Mouse (Mus musculus) gastrocnemius, adult 2 months (tissue): ENCODE results near the gene Fam221b. TPM values are rescaled to one million over a fixed set of nuclear protein-coding genes. Genes with fewer than 3 reads are reported as not detected.
A peak's percentile ranks its signal among the peaks of the same experiment; 100 is the strongest.

Experiments used
- DNase-seq: peaks from one replicate; pipeline ENCODE4 v3.0.0; 2022
- H3K27ac ChIP-seq: fragments of 200-600 bp; 2 replicates; pipeline ENCODE4 v1.8.1; 2022; ENCODE audit warnings: mild to moderate bottlenecking
- H3K4me3 ChIP-seq: fragments of 200-600 bp; 2 replicates; pipeline ENCODE4 v1.8.1; 2022; ENCODE audit warnings: mild to moderate bottlenecking, moderate library complexity
- CTCF ChIP-seq: fragments of 200-600 bp; IDR thresholded peaks from 2 replicates; pipeline ENCODE4 v1.8.1; 2022; ENCODE audit warnings: antibody characterized with exemption, mild to moderate bottlenecking, moderate library complexity
- intact Hi-C: fragments of 180-260 bp; cut with DNase I; formaldehyde crosslinking; loops from one replicate; pipeline ENCODE4 v1.15.1; 2025
- microRNA-seq: library from miRNA; unstranded; fragments of <30 nt; microRNA quantifications from one replicate; pipeline ENCODE4 v1.2.0, GENCODE M21; 2021
- total RNA-seq, 2 experiments: library from RNA; stranded (reverse); gene quantifications; 2 replicates each; pipeline ENCODE4 v1.2.3; 2021

The Fam221b gene
- total RNA-seq, 2 experiments from 2014 or later: 0.08 to 0.15 TPM

GRCm38 (mm10) chr4:43631046-43631955 is 37.6 kb downstream of the Fam221b start, which contains the start of gene Npr2:
Gene Npr2, plus strand, starts transcription at chr4:43631935.
- no peak for TF ChIP-seq CTCF
- DNase-seq: peak; percentile 80
- intact Hi-C loops: loop anchor here (5.0 kb wide), 1 partner anchor 231 kb away; no protein-coding TSS in a partner anchor
- peak within 1 kb of the TSS; percentile 93 for H3K27ac ChIP-seq
- peak within 1 kb of the TSS; percentile 91 for H3K4me3 ChIP-seq

GRCm38 (mm10) chr4:43630671-43631045 is 38.3 kb downstream of the Fam221b start:
- Histone ChIP-seq H3K27ac (peak overlapping the region; percentile 93), H3K4me3 (peak overlapping the region; percentile 91)
- DNase-seq: no peak
- TF ChIP-seq CTCF: no peak
- intact Hi-C loops: loop anchor here (1.0 to 5.0 kb wide), 3 partner anchors 40 to 232 kb away; no protein-coding TSS in a partner anchor

- Histone ChIP-seq H3K27ac (peak overlapping the region; percentile 93; the same call in 1 of the 2 replicates), H3K4me3 (peak overlapping the region; percentile 91)
- DNase-seq: peak; percentile 74
- intact Hi-C loops: loop anchor here (1.0 to 5.0 kb wide), 3 partner anchors 40 to 232 kb away; no protein-coding TSS in a partner anchor
- peak; percentile 91 for TF ChIP-seq CTCF
These were observed 38.8 kb downstream of the Fam221b start for GRCm38 (mm10) chr4:43630030-43630581.

GRCm38 (mm10) chr4:43629106-43629817 is 39.7 kb downstream of the Fam221b start:
- H3K4me3 ChIP-seq: peak overlapping the region; percentile 47
- intact Hi-C loops: no loop called here
- TF ChIP-seq CTCF: no peak
- DNase-seq: no peak
- H3K27ac ChIP-seq: peak overlapping the region; percentile 63

DNA sequence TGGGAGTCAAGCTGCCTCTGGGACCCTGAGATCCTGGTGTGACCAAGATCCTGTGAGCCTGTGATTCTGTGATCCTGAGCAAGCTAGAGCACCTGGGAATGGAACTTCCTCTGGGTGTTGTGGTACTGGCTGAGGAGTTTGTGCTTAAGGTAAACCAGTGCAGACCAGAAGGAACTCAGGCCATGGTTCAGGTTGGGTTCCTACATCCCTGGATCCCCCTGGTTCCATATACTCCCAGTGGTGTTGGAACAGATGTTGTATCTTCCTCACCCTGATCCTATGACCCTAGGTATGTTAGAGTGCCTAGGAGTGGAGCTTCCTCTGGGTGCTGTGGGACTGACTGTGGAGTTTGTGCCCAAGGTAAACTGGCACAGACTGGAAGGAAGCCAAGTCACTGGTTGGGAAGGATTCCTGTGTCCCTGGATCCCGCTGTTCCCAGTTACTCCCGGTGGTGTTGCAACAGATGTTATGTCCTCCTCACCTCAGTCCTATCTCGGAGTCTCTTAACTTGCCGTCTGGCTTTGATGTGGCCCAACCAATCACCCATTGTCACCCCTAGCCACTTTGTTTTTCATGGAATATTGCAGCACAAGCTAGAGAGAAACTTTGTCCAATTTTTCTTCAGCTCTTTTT is 48.7 kb downstream of the Fam221b start:
- intact Hi-C loops: no loop called here
- no peak overlapping the region for H3K4me3 ChIP-seq
- H3K27ac ChIP-seq: no peak overlapping the region
- no peak for TF ChIP-seq CTCF
- DNase-seq: no peak

DNA sequence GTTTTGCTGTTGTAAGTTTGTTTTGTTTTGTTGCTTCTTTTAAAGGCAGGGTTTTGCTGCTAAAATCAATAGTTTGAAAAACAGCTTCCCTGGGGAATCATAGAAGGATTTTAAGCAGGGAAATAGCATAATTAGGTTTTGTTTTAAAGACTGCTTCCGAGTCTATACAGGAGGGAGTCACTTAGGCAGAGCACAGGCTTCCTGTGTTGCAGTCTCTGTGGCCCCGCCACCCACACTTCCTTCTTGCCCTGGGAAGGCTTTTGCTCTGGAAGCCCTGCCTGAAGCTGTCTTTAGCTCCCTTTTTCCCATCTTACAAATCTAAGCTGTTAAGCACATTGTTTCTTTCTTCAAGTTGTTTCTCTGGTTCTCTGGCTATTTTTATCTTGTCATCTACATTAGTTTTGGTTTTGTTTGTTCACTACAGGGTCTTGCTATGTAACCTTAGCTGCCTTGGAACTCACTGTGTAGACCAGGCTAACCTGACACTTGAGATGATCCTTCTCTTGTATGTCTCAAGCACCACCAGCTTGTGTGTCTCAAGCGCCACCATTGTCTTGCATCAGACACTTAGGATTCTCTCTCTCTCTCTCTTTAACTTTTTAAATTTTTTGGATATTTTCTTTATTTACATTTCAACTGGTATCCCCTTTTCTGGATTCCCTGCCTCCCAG is 55.8 kb downstream of the Fam221b start:
- TF ChIP-seq CTCF: no peak
- Histone ChIP-seq H3K27ac (no peak overlapping the region), H3K4me3 (no peak overlapping the region)
- DNase-seq: no peak
- intact Hi-C loops: no loop called here

GRCm38 (mm10) chr4:43612534-43612933 is 56.4 kb downstream of the Fam221b start:
- intact Hi-C loops: no loop called here
- no peak for TF ChIP-seq CTCF
- H3K4me3 ChIP-seq: no peak overlapping the region
- DNase-seq: no peak
- H3K27ac ChIP-seq: no peak overlapping the region

Small RNA genes within 50 kb of the gene (microRNA-seq; reads per million reads assigned to microRNA genes)
- not detected for gene Gm25262

Other genes starting within 250 kb of the Fam221b start
- gene Fam166b, start 240.0 kb downstream of the Fam221b start, total RNA-seq: not detected
- gene Tesk1, start 227.2 kb downstream of the Fam221b start, total RNA-seq: 10 to 100 TPM; 55.7 to 57.8 TPM
- gene Cd72, start 214.5 kb downstream of the Fam221b start, total RNA-seq: not detected
- gene Sit1, start 185.4 kb downstream of the Fam221b start, total RNA-seq: not detected
- gene Ccdc107, start 176.2 kb downstream of the Fam221b start, total RNA-seq: 10 to 100 TPM; 26.3 to 27.8 TPM
- not detected for gene Arhgef39, start 169.4 kb downstream of the Fam221b start, total RNA-seq
- gene Car9, start 162.2 kb downstream of the Fam221b start, total RNA-seq: 1 to 10 TPM; 3.7 to 4.8 TPM
- over 10,000 TPM in 1 of 2 experiments, 1,000 to 10,000 TPM in 1; 4,293 to 10,756 TPM for gene Tpm2, start 145.4 kb downstream of the Fam221b start, total RNA-seq
- 10 to 100 TPM; 40.3 to 47.4 TPM for gene Creb3, start 106.8 kb downstream of the Fam221b start, total RNA-seq
- 10 to 100 TPM; 52.3 to 62.4 TPM for gene Tln1, start 106.5 kb downstream of the Fam221b start, total RNA-seq
- gene Rgp1, start 90.4 kb downstream of the Fam221b start, total RNA-seq: 10 to 100 TPM; 20.0 to 24.3 TPM
- gene Gba2, start 90.3 kb downstream of the Fam221b start, total RNA-seq: 1 to 10 TPM; 4.8 to 5.5 TPM
- under 1 TPM in 1 of 2 experiments, not detected in 1; 0.45 TPM for gene Msmp, start 84.7 kb downstream of the Fam221b start, total RNA-seq
- 10 to 100 TPM; 32.4 to 51.4 TPM for gene Npr2, start 37.2 kb downstream of the Fam221b start, total RNA-seq
- gene Spag8, start 15.6 kb downstream of the Fam221b start, total RNA-seq: under 1 TPM in 1 of 2 experiments, not detected in 1; 0.31 TPM
- gene Hint2, start 12.7 kb downstream of the Fam221b start, total RNA-seq: 10 to 100 TPM; 35.8 to 47.9 TPM
- gene Tmem8b, start 174 bp downstream of the Fam221b start, total RNA-seq: 10 to 100 TPM in 1 of 2 experiments, 1 to 10 TPM in 1; 8.4 to 14.9 TPM
- not detected for gene Olfr70, start 31.7 kb upstream of the Fam221b start, total RNA-seq
- not detected for gene Olfr71, start 41.1 kb upstream of the Fam221b start, total RNA-seq
- gene Hrct1, start 58.0 kb upstream of the Fam221b start, total RNA-seq: 1 to 10 TPM; 1.1 to 2.4 TPM
- gene Spaar, start 60.9 kb upstream of the Fam221b start, total RNA-seq: 1 to 10 TPM; 1.4 to 2.3 TPM
- not detected for gene Olfr159, start 101.9 kb upstream of the Fam221b start, total RNA-seq
- not detected for gene Olfr156, start 154.8 kb upstream of the Fam221b start, total RNA-seq
- gene Olfr157, start 171.1 kb upstream of the Fam221b start, total RNA-seq: not detected
- gene Olfr155, start 182.4 kb upstream of the Fam221b start, total RNA-seq: not detected
- gene Reck, start 206.4 kb upstream of the Fam221b start, total RNA-seq: 1 to 10 TPM; 1.6 to 3.6 TPM